Mouse (Mus musculus): ENCODE measurements around the gene Dpp6. TPM values are rescaled to one million over a fixed set of nuclear protein-coding genes. Genes with fewer than 3 reads are reported as not detected.
A peak's percentile ranks its signal among the peaks of the same experiment; 100 is the strongest.

Dpp6 gene
- polyA plus RNA-seq, 1 experiment from 2014 or later, result 7.1 TPM

DNA sequence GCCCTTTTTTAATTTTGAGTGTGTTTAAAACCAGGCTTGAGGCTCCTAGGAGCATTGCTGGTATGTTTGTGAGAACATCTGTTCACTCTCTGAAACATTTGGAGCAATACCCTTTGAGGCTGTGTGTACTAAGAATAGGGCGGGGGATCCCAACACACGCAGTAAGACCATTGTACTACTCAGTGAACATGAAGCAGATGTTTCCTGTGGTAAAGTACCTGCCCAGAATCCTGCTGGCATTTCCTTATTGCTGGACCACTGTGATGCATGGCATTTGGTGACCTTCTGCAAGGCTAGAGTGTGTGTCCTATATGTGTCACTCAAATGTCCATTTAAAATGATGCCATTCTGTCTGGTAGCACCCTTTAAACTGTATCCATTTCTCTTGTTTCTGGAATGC lies 854.5 kb downstream of the Dpp6 start:
- no peaks in the 10 kb centered on the region for H3K4me1 ChIP-seq (replicated peaks; ENCODE audit: control insufficient read depth, insufficient read depth, low read length)
- no peaks in the 10 kb centered on the region for H3K9me3 ChIP-seq (ENCODE audit: control insufficient read depth, low read length)
- DNase-seq (ENCODE audit: low spot score), result no peak
- no peak overlapping the region for H3K4me2 ChIP-seq (ENCODE audit: low read depth, low read length, severe bottlenecking)
- H3K9ac ChIP-seq (ENCODE audit: low read length), result no peak overlapping the region
- H3K36me3 ChIP-seq (ENCODE audit: control insufficient read depth, insufficient read depth, low read length), result no peaks in the 10 kb centered on the region
- 80% methylated on average over 2 of the region's 2 CpGs for WGBS
- no peak overlapping the region for H3K4me3 ChIP-seq (ENCODE audit: low read depth, low read length)
- no peak for ATAC-seq (replicated peaks; ENCODE audit: low FRiP score)
- no peak overlapping the region for H3K27ac ChIP-seq (ENCODE audit: low read depth, low read length)
- no peaks in the 10 kb centered on the region for H3K27me3 ChIP-seq (ENCODE audit: control insufficient read depth, insufficient read depth, low read length)

DNA sequence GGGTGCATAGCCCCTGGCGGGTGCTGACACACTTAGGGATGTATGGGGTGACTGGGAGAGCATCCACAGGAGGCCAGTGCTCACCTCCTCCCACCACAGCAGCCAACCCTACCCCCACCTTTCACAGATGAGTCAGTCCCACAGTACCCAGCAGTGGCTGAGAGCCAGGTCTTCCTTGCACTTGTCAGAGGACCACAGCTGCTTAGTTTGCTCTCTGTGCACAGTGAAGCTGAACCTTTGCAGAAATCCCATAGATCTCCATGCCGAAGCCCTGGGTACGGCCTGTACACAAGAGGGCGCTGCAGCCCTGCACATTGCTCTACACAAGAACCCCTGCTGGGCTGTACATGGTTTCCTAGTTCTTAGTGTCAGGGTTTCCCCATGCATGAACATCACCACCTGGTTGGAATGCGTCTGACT lies 860.3 kb downstream of the Dpp6 start:
- no peak overlapping the region for H3K27ac ChIP-seq (ENCODE audit: low read depth, low read length)
- WGBS, result 54% methylated on average over 5 of the region's 5 CpGs
- DNase-seq (ENCODE audit: low spot score) (peak; percentile 55), ATAC-seq (replicated peaks; ENCODE audit: low FRiP score) (no peak)
- no peak overlapping the region for H3K4me3 ChIP-seq (ENCODE audit: low read depth, low read length)
- no peak overlapping the region for H3K9ac ChIP-seq (ENCODE audit: low read length)
- H3K36me3 ChIP-seq (ENCODE audit: control insufficient read depth, insufficient read depth, low read length), result no peaks in the 10 kb centered on the region
- no peaks in the 10 kb centered on the region for H3K9me3 ChIP-seq (ENCODE audit: control insufficient read depth, low read length)
- H3K27me3 ChIP-seq (ENCODE audit: control insufficient read depth, insufficient read depth, low read length), result no peaks in the 10 kb centered on the region
- no peak overlapping the region for H3K4me2 ChIP-seq (ENCODE audit: low read depth, low read length, severe bottlenecking)
- H3K4me1 ChIP-seq (replicated peaks; ENCODE audit: control insufficient read depth, insufficient read depth, low read length), result no peaks in the 10 kb centered on the region

DNA sequence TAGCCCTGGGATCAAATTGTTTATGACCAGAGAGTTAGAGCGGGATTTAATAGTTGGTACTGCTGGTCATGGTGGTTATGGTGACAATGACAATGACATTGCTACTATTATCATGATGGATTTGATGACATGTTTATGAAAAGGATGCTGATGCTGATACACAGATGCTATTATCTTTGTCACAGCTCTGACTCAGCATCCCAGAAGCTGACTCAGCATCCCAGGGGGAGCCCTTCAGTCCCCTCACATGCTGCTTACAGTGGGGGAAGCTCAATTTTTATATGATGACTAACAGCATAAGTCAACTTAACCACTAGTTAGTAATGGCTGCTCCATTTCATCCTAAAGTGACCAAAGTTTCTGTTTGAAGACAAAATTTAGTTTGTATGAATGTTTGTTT lies 862.1 kb downstream of the Dpp6 start:
- Histone ChIP-seq H3K4me1 (replicated peaks; ENCODE audit: control insufficient read depth, insufficient read depth, low read length) (no peaks in the 10 kb centered on the region), H3K9me3 (ENCODE audit: control insufficient read depth, low read length) (no peaks in the 10 kb centered on the region), H3K36me3 (ENCODE audit: control insufficient read depth, insufficient read depth, low read length) (no peaks in the 10 kb centered on the region), H3K9ac (ENCODE audit: low read length) (no peak overlapping the region), H3K4me2 (ENCODE audit: low read depth, low read length, severe bottlenecking) (no peak overlapping the region), H3K27ac (ENCODE audit: low read depth, low read length) (no peak overlapping the region), H3K27me3 (ENCODE audit: control insufficient read depth, insufficient read depth, low read length) (no peaks in the 10 kb centered on the region), H3K4me3 (ENCODE audit: low read depth, low read length) (no peak overlapping the region)
- DNase-seq (ENCODE audit: low spot score) (no peak), ATAC-seq (replicated peaks; ENCODE audit: low FRiP score) (no peak)
- WGBS, result 91% methylated on average over 1 of the region's 1 CpGs

DNA sequence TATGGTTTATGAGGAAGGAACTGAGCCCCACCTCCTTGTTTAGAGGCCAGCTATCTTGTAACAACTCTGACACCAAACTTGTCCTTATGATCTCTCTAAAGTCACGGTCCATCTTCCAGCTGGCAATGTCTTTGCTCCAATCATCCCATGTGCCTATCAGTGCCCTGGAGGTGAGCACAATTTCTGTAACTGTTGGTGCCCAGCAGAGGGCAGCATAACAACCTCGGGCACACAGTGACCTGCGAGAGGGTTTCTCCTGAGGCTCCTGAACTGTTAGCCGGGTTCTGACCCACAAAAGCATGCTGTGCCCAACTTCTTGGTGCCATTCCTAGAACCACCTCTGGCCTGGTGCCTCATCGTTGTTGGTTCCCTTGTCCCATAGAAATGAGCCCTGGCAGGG lies 863.5 kb downstream of the Dpp6 start:
- ATAC-seq (replicated peaks; ENCODE audit: low FRiP score) (no peak), DNase-seq (ENCODE audit: low spot score) (peak; percentile 66)
- Histone ChIP-seq H3K27me3 (ENCODE audit: control insufficient read depth, insufficient read depth, low read length) (no peaks in the 10 kb centered on the region), H3K4me2 (ENCODE audit: low read depth, low read length, severe bottlenecking) (no peak overlapping the region), H3K27ac (ENCODE audit: low read depth, low read length) (no peak overlapping the region), H3K9me3 (ENCODE audit: control insufficient read depth, low read length) (no peaks in the 10 kb centered on the region), H3K9ac (ENCODE audit: low read length) (no peak overlapping the region), H3K4me1 (replicated peaks; ENCODE audit: control insufficient read depth, insufficient read depth, low read length) (no peaks in the 10 kb centered on the region), H3K36me3 (ENCODE audit: control insufficient read depth, insufficient read depth, low read length) (no peaks in the 10 kb centered on the region), H3K4me3 (ENCODE audit: low read depth, low read length) (no peak overlapping the region)
- WGBS, result 39% methylated on average over 5 of the region's 5 CpGs

DNA sequence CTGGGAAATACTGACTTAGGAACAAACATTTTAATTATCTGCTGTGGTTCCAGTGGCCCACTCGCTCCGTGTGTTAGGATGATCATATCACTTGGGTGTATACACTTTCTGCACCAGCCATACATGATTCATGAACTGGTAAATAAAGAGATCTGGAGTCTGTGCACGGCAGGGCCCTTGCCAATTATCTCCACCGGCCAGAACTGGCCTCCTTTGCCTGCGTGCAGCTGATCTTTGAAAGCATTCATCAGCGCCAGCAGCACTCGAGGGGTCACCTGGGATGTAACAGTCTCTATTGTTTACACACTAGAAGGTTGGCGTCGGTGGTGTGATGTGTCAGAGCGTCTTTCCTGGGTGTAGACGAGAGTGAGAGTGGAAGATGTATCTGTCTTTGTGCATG lies 868.2 kb downstream of the Dpp6 start:
- no peak overlapping the region for H3K9ac ChIP-seq (ENCODE audit: low read length)
- no peaks in the 10 kb centered on the region for H3K9me3 ChIP-seq (ENCODE audit: control insufficient read depth, low read length)
- ATAC-seq (replicated peaks; ENCODE audit: low FRiP score) (no peak), DNase-seq (ENCODE audit: low spot score) (no peak)
- no peaks in the 10 kb centered on the region for H3K4me1 ChIP-seq (replicated peaks; ENCODE audit: control insufficient read depth, insufficient read depth, low read length)
- H3K4me3 ChIP-seq (ENCODE audit: low read depth, low read length), result no peak overlapping the region
- no peaks in the 10 kb centered on the region for H3K27me3 ChIP-seq (ENCODE audit: control insufficient read depth, insufficient read depth, low read length)
- WGBS, result 73% methylated on average over 11 of the region's 11 CpGs
- no peak overlapping the region for H3K4me2 ChIP-seq (ENCODE audit: low read depth, low read length, severe bottlenecking)
- no peak overlapping the region for H3K27ac ChIP-seq (ENCODE audit: low read depth, low read length)
- H3K36me3 ChIP-seq (ENCODE audit: control insufficient read depth, insufficient read depth, low read length), result no peaks in the 10 kb centered on the region

DNA sequence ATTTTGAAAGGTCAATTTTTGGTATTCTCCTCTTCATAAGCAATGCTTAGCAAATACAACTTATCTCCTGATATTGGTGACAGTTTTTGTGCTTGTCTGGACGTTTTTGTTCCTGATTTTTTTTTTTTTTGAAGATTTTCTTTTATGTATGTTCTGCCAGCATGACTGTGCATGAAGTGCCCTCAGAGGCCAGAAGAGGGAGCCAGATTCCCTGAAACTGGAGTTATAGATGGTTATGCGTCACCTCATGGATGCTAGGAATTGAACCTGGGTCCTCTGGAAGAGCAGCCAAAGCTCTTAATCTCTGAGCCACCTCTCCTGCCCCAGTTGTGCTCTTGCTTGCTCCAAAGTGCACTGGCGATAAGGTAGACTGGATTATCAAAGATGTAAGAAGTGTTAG lies 868.9 kb downstream of the Dpp6 start:
- no peak overlapping the region for H3K4me3 ChIP-seq (ENCODE audit: low read depth, low read length)
- H3K9ac ChIP-seq (ENCODE audit: low read length), result no peak overlapping the region
- DNase-seq (ENCODE audit: low spot score) (no peak), ATAC-seq (replicated peaks; ENCODE audit: low FRiP score) (no peak)
- WGBS, result 66% methylated on average over 3 of the region's 3 CpGs
- H3K4me1 ChIP-seq (replicated peaks; ENCODE audit: control insufficient read depth, insufficient read depth, low read length), result no peaks in the 10 kb centered on the region
- H3K27me3 ChIP-seq (ENCODE audit: control insufficient read depth, insufficient read depth, low read length), result no peaks in the 10 kb centered on the region
- H3K36me3 ChIP-seq (ENCODE audit: control insufficient read depth, insufficient read depth, low read length), result no peaks in the 10 kb centered on the region
- H3K27ac ChIP-seq (ENCODE audit: low read depth, low read length), result no peak overlapping the region
- no peaks in the 10 kb centered on the region for H3K9me3 ChIP-seq (ENCODE audit: control insufficient read depth, low read length)
- no peak overlapping the region for H3K4me2 ChIP-seq (ENCODE audit: low read depth, low read length, severe bottlenecking)

DNA sequence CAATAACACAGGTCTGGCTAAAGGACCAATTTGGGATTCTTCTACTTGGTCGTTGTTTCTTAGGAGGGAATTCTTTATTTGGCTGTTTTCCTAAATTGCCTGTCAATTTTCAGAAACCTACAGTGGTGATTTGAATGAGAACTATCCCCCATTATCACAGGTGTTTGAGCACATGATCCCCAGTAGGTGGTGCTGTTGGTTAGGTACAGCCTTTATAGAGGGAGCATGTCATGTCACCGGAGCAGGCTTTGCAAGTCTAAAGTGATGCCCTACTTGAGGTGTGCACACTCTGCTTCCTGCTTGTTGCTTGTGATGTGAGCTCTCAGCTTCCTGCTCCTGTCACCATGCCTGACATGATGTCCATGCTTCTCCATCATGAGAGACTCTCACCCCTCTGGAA lies 870.3 kb downstream of the Dpp6 start:
- H3K4me1 ChIP-seq (replicated peaks; ENCODE audit: control insufficient read depth, insufficient read depth, low read length), result no peaks in the 10 kb centered on the region
- no peak overlapping the region for H3K4me3 ChIP-seq (ENCODE audit: low read depth, low read length)
- no peaks in the 10 kb centered on the region for H3K36me3 ChIP-seq (ENCODE audit: control insufficient read depth, insufficient read depth, low read length)
- WGBS, result 84% methylated on average over 2 of the region's 2 CpGs
- no peak for DNase-seq (ENCODE audit: low spot score)
- H3K9ac ChIP-seq (ENCODE audit: low read length), result no peak overlapping the region
- H3K27me3 ChIP-seq (ENCODE audit: control insufficient read depth, insufficient read depth, low read length), result no peaks in the 10 kb centered on the region
- no peak overlapping the region for H3K4me2 ChIP-seq (ENCODE audit: low read depth, low read length, severe bottlenecking)
- no peak for ATAC-seq (replicated peaks; ENCODE audit: low FRiP score)
- H3K9me3 ChIP-seq (ENCODE audit: control insufficient read depth, low read length), result no peaks in the 10 kb centered on the region
- H3K27ac ChIP-seq (ENCODE audit: low read depth, low read length), result no peak overlapping the region

DNA sequence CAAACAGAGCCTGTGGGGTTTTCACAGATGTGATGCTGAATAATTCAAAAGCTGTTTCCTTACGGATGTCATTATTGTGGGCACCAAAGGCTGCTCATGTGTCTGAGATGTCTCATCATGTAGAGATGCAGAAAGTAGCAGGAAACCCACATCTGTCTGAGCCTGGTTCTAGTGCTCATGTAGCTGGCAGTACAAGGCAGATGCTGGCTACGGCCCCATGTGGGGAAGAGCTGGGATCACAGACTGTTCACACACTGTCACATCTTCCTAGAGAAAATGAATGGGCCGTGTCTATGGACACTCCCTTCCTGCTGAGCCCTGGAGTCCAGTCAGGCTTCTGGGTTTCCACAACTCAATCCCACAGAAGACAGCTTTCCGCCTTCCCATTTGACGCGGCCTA lies 885.5 kb downstream of the Dpp6 start:
- H3K4me2 ChIP-seq (ENCODE audit: low read depth, low read length, severe bottlenecking), result no peak overlapping the region
- ATAC-seq (replicated peaks; ENCODE audit: low FRiP score), result no peak
- no peaks in the 10 kb centered on the region for H3K36me3 ChIP-seq (ENCODE audit: control insufficient read depth, insufficient read depth, low read length)
- no peaks in the 10 kb centered on the region for H3K4me1 ChIP-seq (replicated peaks; ENCODE audit: control insufficient read depth, insufficient read depth, low read length)
- H3K27ac ChIP-seq (ENCODE audit: low read depth, low read length), result no peak overlapping the region
- H3K4me3 ChIP-seq (ENCODE audit: low read depth, low read length), result no peak overlapping the region
- no peak for DNase-seq (ENCODE audit: low spot score)
- no peaks in the 10 kb centered on the region for H3K27me3 ChIP-seq (ENCODE audit: control insufficient read depth, insufficient read depth, low read length)
- no peak overlapping the region for H3K9ac ChIP-seq (ENCODE audit: low read length)
- no peaks in the 10 kb centered on the region for H3K9me3 ChIP-seq (ENCODE audit: control insufficient read depth, low read length)
- WGBS, result 88% methylated on average over 6 of the region's 6 CpGs

DNA sequence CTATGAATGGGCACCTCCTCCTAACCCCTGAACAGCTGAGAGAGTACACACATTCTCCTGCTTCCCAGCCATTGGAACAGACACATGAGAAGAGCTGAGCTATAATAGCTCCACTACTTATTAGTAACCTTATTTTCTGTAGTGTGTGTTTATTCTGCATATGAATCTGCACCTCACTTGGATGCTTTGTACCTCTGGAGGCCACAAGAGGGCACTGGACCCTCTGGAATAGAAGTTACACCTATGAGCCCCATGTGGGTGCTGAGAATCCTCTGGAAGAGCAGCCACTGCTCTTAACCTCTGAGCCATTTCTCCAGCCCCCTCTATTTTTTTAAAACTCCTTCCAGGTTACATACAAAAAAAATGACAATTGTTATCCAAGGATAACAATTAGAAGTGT lies 888.0 kb downstream of the Dpp6 start:
- Histone ChIP-seq H3K9ac (ENCODE audit: low read length) (no peak overlapping the region), H3K9me3 (ENCODE audit: control insufficient read depth, low read length) (no peaks in the 10 kb centered on the region), H3K4me1 (replicated peaks; ENCODE audit: control insufficient read depth, insufficient read depth, low read length) (no peaks in the 10 kb centered on the region), H3K4me3 (ENCODE audit: low read depth, low read length) (no peak overlapping the region), H3K36me3 (ENCODE audit: control insufficient read depth, insufficient read depth, low read length) (no peaks in the 10 kb centered on the region), H3K4me2 (ENCODE audit: low read depth, low read length, severe bottlenecking) (no peak overlapping the region), H3K27ac (ENCODE audit: low read depth, low read length) (no peak overlapping the region), H3K27me3 (ENCODE audit: control insufficient read depth, insufficient read depth, low read length) (no peaks in the 10 kb centered on the region)
- ATAC-seq (replicated peaks; ENCODE audit: low FRiP score) (no peak), DNase-seq (ENCODE audit: low spot score) (no peak)

Measured in forebrain, embryonic 11.5 days (tissue).